Mouse (Mus musculus): ENCODE data around the gene Ninl. TPM values are rescaled to one million over a fixed set of nuclear protein-coding genes. Genes with fewer than 3 reads are reported as not detected.

Gene Ninl
- polyA plus RNA-seq, 1 experiment = 0.40 TPM

DNA sequence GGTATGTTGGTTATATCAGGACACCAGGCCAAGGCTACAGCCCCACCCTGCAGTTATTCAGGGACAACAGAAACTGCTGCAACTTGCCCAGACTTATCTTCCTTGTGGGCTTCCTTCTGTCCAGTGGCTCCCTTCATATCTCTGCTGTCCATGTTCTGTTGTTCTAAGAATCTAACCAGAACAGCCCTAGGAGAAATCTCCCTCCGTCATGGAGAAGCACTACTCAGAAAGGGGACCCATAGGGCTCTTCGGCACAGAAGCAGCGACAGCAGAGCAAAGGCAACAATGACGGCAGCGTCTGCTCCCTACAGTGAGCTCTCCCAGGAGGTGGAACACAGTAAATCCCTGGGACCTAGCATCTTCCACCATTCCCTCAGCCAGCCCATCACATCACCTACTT lies 62.3 kb downstream of the Ninl start:
- no peak overlapping the region for H3K27ac ChIP-seq (ENCODE audit: control insufficient read depth, insufficient read depth, low read length)
- DNase-seq = no peak
- no peaks in the 10 kb centered on the region for H3K27me3 ChIP-seq (ENCODE audit: control insufficient read depth, insufficient read depth, low read length)
- no peaks in the 10 kb centered on the region for H3K36me3 ChIP-seq (ENCODE audit: control insufficient read depth, insufficient read depth, low read length)
- WGBS = 98% methylated on average over 5 of the region's 5 CpGs
- H3K4me1 ChIP-seq (replicated peaks; ENCODE audit: control insufficient read depth, insufficient read depth, low read length) = no peaks in the 10 kb centered on the region
- no peak overlapping the region for H3K4me3 ChIP-seq (ENCODE audit: control insufficient read depth, insufficient read depth, low read length)
- TF ChIP-seq POLR2A (IDR thresholded peaks at IDR 0.05; ENCODE audit: control insufficient read depth, extremely low read depth, insufficient read depth, low read length, poor library complexity) (no peak), CTCF (IDR thresholded peaks at IDR 0.05; ENCODE audit: borderline replicate concordance, control insufficient read depth, extremely low read depth, insufficient read depth, low read length, poor library complexity) (no peak)

DNA sequence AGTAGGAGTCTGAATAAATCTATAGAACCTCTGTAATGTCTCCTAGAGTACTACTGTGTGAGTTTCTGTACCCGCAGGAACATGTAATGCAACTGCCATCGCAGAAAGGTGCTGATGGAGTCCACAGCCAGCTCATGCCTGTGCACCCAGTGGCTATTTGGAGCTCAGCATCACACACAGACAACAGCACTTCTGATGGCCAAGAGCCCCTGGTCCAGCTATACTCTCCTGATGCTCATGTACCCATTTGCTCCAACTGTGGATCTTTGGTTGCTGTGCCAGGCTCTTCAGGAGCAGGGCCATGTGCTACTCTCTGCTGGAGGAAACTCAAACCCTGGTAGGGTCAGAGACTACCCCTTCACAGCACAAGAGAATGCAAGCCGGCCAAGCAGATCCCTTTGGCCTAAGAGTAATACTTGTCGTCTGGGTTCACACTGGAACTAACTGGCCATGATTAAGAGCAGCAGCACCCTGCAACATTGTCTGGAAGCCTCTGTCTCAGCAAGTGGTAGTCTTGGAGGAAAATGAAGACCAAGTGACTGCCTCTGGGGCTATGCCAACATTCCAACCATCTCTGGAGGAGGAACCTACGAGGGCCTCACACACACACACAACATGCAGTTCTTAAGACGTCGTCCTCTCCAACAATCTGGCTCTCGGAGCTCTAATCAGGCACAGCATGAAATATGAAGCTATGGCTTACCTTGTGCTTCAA lies 65.6 kb downstream of the Ninl start:
- H3K4me3 ChIP-seq (ENCODE audit: control insufficient read depth, insufficient read depth, low read length) = no peak overlapping the region
- no peaks in the 10 kb centered on the region for H3K27me3 ChIP-seq (ENCODE audit: control insufficient read depth, insufficient read depth, low read length)
- WGBS = 92% methylated on average over 8 of the region's 8 CpGs
- H3K36me3 ChIP-seq (ENCODE audit: control insufficient read depth, insufficient read depth, low read length) = no peaks in the 10 kb centered on the region
- DNase-seq = no peak
- H3K27ac ChIP-seq (ENCODE audit: control insufficient read depth, insufficient read depth, low read length) = no peak overlapping the region
- TF ChIP-seq POLR2A (IDR thresholded peaks at IDR 0.05; ENCODE audit: control insufficient read depth, extremely low read depth, insufficient read depth, low read length, poor library complexity) (no peak), CTCF (IDR thresholded peaks at IDR 0.05; ENCODE audit: borderline replicate concordance, control insufficient read depth, extremely low read depth, insufficient read depth, low read length, poor library complexity) (no peak)
- H3K4me1 ChIP-seq (replicated peaks; ENCODE audit: control insufficient read depth, insufficient read depth, low read length) = no peaks in the 10 kb centered on the region

DNA sequence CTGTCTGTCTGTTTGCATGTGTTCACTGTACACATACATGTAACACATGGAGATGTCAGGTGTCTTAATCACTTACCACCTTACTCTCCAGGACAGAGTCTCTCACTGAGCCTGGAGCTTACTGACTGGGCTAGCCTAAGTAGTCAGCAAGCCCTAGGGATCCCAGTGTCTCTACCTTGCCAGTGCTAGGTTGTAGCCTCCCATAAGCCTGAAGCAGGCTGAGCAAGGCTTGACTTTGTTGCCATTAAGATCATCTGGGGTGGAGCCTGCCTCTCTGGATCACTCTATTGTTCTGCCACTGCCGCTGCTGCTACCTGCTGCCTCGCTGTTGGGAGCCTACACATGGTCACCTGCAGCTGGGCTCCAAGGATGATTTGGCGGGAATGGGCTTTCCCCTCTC lies 66.5 kb downstream of the Ninl start:
- 94% methylated on average over 3 of the region's 3 CpGs for WGBS
- no peak for DNase-seq
- H3K4me3 ChIP-seq (ENCODE audit: control insufficient read depth, insufficient read depth, low read length) = no peak overlapping the region
- H3K27me3 ChIP-seq (ENCODE audit: control insufficient read depth, insufficient read depth, low read length) = no peaks in the 10 kb centered on the region
- H3K36me3 ChIP-seq (ENCODE audit: control insufficient read depth, insufficient read depth, low read length) = no peaks in the 10 kb centered on the region
- H3K4me1 ChIP-seq (replicated peaks; ENCODE audit: control insufficient read depth, insufficient read depth, low read length) = no peaks in the 10 kb centered on the region
- TF ChIP-seq POLR2A (IDR thresholded peaks at IDR 0.05; ENCODE audit: control insufficient read depth, extremely low read depth, insufficient read depth, low read length, poor library complexity) (no peak), CTCF (IDR thresholded peaks at IDR 0.05; ENCODE audit: borderline replicate concordance, control insufficient read depth, extremely low read depth, insufficient read depth, low read length, poor library complexity) (no peak)
- H3K27ac ChIP-seq (ENCODE audit: control insufficient read depth, insufficient read depth, low read length) = no peak overlapping the region

DNA sequence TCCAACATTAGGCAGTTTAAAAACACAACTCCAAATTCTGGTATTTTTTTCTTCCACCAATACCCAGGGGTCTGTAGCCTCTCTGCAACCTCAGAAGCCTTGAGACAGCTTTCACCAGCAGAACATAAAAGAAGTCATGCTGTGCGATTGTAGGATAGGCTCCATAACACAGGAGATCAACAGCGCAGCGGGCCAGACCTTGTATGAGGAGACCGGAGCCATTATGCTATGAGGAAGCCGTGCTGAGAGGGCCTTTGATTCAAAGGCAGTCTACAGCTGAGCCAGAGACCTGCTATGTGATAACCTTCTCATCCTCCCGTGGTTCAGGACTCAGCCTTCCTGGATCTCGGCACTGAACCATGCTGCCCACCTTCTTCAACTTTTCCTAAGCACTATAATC lies 67.3 kb downstream of the Ninl start:
- Histone ChIP-seq H3K27ac (ENCODE audit: control insufficient read depth, insufficient read depth, low read length) (no peak overlapping the region), H3K36me3 (ENCODE audit: control insufficient read depth, insufficient read depth, low read length) (no peaks in the 10 kb centered on the region), H3K27me3 (ENCODE audit: control insufficient read depth, insufficient read depth, low read length) (no peaks in the 10 kb centered on the region), H3K4me3 (ENCODE audit: control insufficient read depth, insufficient read depth, low read length) (no peak overlapping the region), H3K4me1 (replicated peaks; ENCODE audit: control insufficient read depth, insufficient read depth, low read length) (no peaks in the 10 kb centered on the region)
- WGBS = 92% methylated on average over 7 of the region's 7 CpGs
- DNase-seq = no peak
- no peak for TF ChIP-seq CTCF (IDR thresholded peaks at IDR 0.05; ENCODE audit: borderline replicate concordance, control insufficient read depth, extremely low read depth, insufficient read depth, low read length, poor library complexity)
- TF ChIP-seq POLR2A (IDR thresholded peaks at IDR 0.05; ENCODE audit: control insufficient read depth, extremely low read depth, insufficient read depth, low read length, poor library complexity) = no peak

DNA sequence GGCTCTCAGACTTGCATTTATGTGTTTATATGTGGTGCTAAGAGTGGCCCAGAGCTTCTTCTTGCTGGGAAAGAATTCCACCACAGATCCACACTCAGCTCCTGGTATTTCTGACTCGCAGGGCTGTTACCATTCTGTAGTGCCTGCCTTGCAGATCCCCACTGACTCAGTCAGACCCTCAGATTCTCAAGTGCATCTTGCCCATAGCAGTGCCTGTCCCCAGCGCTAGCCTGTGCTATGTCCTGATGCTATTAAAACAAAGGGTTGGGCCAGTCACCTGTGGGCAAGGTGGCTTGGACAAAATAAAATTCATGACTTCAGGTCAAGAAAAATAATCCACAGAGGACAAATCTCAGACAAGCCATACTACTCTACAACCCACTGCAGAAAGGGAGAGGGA lies 70.0 kb downstream of the Ninl start:
- no peak overlapping the region for H3K4me3 ChIP-seq (ENCODE audit: control insufficient read depth, insufficient read depth, low read length)
- H3K27me3 ChIP-seq (ENCODE audit: control insufficient read depth, insufficient read depth, low read length) = no peaks in the 10 kb centered on the region
- H3K27ac ChIP-seq (ENCODE audit: control insufficient read depth, insufficient read depth, low read length) = no peak overlapping the region
- no peaks in the 10 kb centered on the region for H3K4me1 ChIP-seq (replicated peaks; ENCODE audit: control insufficient read depth, insufficient read depth, low read length)
- WGBS = 100% methylated on average over 2 of the region's 2 CpGs
- no peaks in the 10 kb centered on the region for H3K36me3 ChIP-seq (ENCODE audit: control insufficient read depth, insufficient read depth, low read length)
- DNase-seq = no peak
- TF ChIP-seq POLR2A (IDR thresholded peaks at IDR 0.05; ENCODE audit: control insufficient read depth, extremely low read depth, insufficient read depth, low read length, poor library complexity) (no peak), CTCF (IDR thresholded peaks at IDR 0.05; ENCODE audit: borderline replicate concordance, control insufficient read depth, extremely low read depth, insufficient read depth, low read length, poor library complexity) (no peak)

DNA sequence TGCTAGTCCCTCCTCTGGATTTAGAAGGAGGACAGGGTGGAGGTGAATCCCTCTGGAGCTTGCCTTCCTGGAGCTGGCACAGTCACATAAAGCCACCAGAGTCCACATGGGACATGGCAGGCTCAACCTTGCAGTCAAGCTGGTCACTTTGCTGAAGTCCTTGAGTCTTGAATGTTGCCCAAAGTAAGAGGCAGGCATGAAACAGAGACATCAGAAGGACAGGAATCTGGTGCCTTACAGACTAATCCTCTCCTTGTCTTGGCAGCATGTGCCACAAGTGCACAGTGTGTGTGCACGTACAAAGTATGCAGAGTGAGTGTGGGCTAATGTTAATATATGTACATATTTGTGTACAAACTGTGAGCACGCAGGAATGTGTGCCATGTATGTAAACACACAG lies 71.7 kb downstream of the Ninl start:
- no peak for TF ChIP-seq POLR2A (IDR thresholded peaks at IDR 0.05; ENCODE audit: control insufficient read depth, extremely low read depth, insufficient read depth, low read length, poor library complexity)
- no peak for TF ChIP-seq CTCF (IDR thresholded peaks at IDR 0.05; ENCODE audit: borderline replicate concordance, control insufficient read depth, extremely low read depth, insufficient read depth, low read length, poor library complexity)
- Histone ChIP-seq H3K27ac (ENCODE audit: control insufficient read depth, insufficient read depth, low read length) (no peak overlapping the region), H3K36me3 (ENCODE audit: control insufficient read depth, insufficient read depth, low read length) (no peaks in the 10 kb centered on the region), H3K4me1 (replicated peaks; ENCODE audit: control insufficient read depth, insufficient read depth, low read length) (no peaks in the 10 kb centered on the region), H3K4me3 (ENCODE audit: control insufficient read depth, insufficient read depth, low read length) (no peak overlapping the region), H3K27me3 (ENCODE audit: control insufficient read depth, insufficient read depth, low read length) (no peaks in the 10 kb centered on the region)
- DNase-seq = no peak
- 98% methylated on average over 2 of the region's 2 CpGs for WGBS

DNA sequence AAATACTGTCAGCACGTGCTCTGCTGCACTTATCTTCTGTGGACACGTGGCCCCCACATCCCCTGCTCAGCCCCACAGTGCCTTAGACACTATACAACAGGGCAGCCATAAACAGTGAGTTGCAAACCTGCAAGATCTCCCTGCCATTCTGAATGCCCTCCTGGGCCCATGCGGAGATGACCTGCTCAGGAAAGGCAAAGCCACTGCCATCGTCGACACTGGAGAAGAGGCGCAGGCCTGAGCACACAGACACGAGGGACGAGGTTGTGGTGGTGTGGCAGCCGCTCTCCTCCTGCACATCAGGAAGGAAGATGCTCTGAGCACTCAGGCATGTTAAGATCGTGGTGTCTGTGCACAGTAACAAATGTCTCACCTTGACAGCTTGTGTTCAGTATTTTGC lies 73.2 kb downstream of the Ninl start:
- Histone ChIP-seq H3K27ac (ENCODE audit: control insufficient read depth, insufficient read depth, low read length) (no peak overlapping the region), H3K36me3 (ENCODE audit: control insufficient read depth, insufficient read depth, low read length) (no peaks in the 10 kb centered on the region), H3K4me3 (ENCODE audit: control insufficient read depth, insufficient read depth, low read length) (no peak overlapping the region), H3K4me1 (replicated peaks; ENCODE audit: control insufficient read depth, insufficient read depth, low read length) (no peaks in the 10 kb centered on the region), H3K27me3 (ENCODE audit: control insufficient read depth, insufficient read depth, low read length) (no peaks in the 10 kb centered on the region)
- 92% methylated on average over 10 of the region's 10 CpGs for WGBS
- DNase-seq = no peak
- TF ChIP-seq POLR2A (IDR thresholded peaks at IDR 0.05; ENCODE audit: control insufficient read depth, extremely low read depth, insufficient read depth, low read length, poor library complexity) = no peak
- TF ChIP-seq CTCF (IDR thresholded peaks at IDR 0.05; ENCODE audit: borderline replicate concordance, control insufficient read depth, extremely low read depth, insufficient read depth, low read length, poor library complexity) = no peak
